Mouse (Mus musculus) induced T-regulatory cell, adult 2 months (primary cell): ENCODE measurements at regions not wholly inside any gene's neighbourhood (a gene's known extent, or its start where the extent isn't known, plus 50 kb on each side); places are given as distances from the start of the nearest gene placed in this dataset.
A peak's percentile ranks its signal among the peaks of the same experiment; 100 is the strongest.
"Not testable (repeated sequence)": the region's sequence is repeated elsewhere in the genome, so short reads cannot be mapped to it uniquely, and the experiment has no call there.

Experiments
- DNase-seq: peaks from one replicate; pipeline ENCODE4 v3.0.0-alpha.2; 2012; ENCODE audit warnings: low read depth

DNA sequence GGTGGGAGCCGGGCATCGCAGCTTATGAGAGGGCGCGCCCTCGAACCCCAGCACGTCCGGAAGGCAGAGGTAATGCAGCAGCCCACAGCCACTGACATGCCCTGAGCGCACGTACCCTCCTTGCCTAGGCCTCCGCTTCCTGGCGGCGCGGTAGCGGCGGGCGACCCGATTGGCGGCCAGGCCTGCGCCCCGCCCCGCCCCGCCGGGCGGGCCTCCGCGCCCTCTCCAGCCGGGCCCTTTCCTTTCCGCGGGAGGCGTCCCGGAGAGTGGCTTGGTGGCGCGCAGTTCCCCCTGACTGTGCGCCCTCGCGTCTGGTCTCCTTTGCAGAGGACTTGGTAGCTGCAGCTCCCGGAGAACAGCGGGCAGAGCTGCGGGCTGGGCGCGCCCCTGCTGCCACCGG lies 461.1 kb downstream of the Gm21863 start:
- not testable (repeated sequence) for DNase-seq

DNA sequence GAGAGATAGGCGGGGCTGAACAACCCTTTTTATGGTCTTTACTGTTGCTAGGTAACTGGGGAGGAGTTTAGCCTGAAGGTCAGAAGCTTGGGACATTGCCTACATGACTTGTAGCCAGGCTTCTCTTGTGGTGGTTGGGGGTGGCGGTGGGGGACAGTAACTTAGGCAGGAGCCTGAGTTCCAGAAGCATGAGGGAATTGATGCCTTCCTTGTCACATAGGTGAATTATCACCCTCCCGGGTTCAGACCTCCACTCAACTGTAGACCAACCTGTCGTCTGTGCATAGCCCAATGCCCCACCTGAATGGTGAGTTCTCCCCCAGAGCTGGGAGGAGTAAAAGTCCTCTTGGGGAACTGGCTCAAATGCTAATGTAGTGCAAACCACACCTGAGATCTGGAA lies 472.1 kb downstream of the Gm21863 start:
- not testable (repeated sequence) for DNase-seq

DNA sequence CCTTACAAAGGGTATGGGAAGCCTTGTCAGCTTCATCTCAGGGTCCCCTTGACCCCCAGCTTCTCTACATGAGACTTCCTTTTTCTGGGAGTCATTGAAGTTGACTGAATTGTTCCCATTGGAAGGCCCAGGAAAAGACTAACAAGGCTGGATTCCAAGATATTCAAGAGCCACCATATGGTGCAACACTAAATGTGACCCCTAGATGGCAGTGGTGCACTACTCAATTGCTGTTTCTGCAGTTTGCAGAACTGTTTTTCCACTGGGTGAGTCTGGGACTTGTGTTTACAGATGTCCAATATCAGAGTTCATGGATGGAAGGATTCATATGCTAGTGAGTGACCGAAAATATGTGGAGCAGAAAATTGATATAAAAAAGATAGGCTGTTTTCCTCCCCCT lies 510.3 kb downstream of the Gm21863 start:
- peak; percentile 2 for DNase-seq
